Mouse (Mus musculus) cerebellum, adult 9-10 months (tissue): ENCODE data around the gene E130114P18Rik.

Source experiments
- DNase-seq: peaks from one replicate; pipeline ENCODE4 v3.0.0; 2022

Gene E130114P18Rik

GRCm38 (mm10) chr4:97640385-97640784 is 137.5 kb downstream of the E130114P18Rik start:
- no peak for DNase-seq

- no peak for DNase-seq
These were observed 141.3 kb downstream of the E130114P18Rik start for GRCm38 (mm10) chr4:97636569-97636968.

DNA sequence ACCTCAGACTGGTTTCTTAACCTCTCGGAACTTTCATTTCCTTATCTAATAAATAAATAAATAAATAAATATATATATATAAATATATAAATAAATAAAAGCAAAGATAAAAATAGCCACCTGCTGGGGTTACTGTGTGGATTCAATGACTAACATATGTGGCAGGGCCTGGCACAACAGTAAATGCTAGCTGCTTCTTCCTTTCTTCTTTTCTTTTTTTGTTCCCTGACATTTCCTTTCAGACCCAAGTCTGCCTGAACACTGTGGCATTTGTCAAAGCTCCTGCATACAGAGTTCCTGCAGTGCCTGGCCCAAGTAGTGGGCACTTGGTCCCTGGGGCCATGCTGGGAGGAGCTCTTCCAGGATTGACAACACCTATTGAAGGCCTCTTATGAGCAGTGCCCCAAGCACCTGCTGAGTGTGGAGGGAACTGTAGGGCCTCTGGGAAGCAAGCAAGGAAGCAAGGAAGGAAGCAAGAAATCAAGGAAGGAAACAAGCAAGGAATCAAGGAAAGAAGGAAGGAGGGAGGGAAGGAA is 142.1 kb downstream of the E130114P18Rik start:
- no peak for DNase-seq

GRCm38 (mm10) chr4:97635296-97635755 is 142.6 kb downstream of the E130114P18Rik start:
- DNase-seq = no peak

GRCm38 (mm10) chr4:97628881-97629605 is 148.8 kb downstream of the E130114P18Rik start:
- DNase-seq = no peak

DNA sequence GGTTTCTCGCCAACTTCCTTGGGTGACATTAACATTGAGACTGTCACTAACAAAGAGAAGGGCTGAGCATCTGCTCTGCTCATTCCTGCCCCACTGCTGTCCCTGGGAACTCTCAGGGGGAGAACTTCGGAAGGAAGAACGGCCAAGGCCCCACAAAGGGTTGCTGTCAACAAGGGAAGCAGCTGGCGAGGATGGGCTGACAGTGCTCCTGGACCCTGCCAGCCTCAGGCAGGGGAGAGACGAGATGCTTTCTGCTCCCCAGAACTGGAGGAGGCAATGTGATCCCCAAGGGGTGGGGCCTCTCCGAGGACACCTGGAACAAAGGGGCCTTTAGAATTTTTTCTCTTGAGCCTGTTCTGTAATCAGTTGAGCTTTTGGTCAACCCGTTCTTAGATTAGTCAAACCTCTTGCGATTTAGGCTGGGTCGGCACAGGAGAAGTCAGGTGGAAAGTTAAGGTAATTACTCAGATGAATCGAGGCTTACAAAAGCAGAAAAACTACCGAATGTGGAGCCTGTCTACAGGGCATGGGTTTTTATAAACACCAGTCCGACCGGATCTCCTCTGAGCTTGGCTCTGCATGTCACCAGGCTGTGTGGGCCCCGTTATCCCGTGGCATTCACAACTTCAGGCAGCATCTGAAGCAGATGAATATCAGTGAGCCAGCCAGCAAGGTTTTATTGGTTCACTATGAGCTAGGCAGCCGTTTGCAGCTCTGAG is 151.7 kb downstream of the E130114P18Rik start:
- DNase-seq = no peak

DNA sequence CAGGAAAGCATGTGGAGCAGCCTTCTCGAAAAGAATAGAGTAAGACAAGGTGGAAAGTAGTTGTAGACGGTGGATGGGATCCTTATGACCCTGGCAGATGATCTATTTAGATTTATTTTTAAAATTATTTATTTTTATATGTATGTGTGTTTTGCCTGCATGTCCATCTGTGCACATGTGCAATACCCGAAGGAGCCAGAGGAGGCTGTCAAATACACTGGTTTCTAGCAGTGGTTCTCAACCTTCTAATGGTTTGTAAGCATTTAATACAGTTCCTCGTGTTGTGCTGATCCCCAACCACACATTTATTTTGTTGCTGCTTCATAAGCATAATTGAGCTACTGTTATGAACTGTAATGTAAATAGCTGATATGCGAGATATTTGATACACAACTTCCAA is 154.7 kb downstream of the E130114P18Rik start:
- DNase-seq = no peak

DNA sequence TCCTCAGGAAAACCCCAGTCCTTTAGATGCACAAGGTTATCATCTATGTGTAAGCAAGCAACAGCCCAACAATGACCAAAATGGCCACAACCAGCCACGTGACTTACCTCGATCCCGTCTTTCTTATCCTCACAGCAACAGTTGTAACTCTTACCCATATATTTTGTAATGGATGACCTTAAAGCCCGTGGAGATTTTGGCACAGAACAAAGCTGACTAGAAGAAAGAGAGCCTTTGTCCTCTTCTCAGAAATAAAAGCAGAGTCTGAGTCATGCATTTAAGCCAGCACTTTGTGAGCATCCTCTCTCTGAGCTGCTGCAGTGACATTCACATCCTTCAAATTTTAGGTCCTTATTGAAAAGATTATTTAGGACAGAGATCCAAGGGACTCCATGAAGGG is 156.1 kb downstream of the E130114P18Rik start:
- no peak for DNase-seq

DNA sequence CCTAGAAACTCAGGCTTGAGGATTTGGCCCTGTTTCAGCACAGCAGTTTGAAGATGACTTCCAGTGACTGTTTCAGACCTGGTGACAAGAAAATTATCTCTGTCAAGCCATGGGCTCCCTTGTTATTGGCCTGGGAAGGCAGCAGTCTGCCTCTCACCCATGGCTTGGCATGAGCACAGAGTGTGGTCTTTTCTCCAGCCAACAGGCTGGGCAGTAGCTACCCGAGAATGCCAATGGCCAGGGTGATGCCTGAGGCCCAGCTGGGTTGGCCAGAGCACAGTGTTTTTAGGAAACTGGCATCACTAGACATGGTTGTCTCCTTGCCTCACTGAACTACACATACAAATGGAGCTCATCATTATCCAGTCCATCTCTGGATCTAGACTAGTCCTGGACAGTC is 157.5 kb downstream of the E130114P18Rik start:
- no peak for DNase-seq

DNA sequence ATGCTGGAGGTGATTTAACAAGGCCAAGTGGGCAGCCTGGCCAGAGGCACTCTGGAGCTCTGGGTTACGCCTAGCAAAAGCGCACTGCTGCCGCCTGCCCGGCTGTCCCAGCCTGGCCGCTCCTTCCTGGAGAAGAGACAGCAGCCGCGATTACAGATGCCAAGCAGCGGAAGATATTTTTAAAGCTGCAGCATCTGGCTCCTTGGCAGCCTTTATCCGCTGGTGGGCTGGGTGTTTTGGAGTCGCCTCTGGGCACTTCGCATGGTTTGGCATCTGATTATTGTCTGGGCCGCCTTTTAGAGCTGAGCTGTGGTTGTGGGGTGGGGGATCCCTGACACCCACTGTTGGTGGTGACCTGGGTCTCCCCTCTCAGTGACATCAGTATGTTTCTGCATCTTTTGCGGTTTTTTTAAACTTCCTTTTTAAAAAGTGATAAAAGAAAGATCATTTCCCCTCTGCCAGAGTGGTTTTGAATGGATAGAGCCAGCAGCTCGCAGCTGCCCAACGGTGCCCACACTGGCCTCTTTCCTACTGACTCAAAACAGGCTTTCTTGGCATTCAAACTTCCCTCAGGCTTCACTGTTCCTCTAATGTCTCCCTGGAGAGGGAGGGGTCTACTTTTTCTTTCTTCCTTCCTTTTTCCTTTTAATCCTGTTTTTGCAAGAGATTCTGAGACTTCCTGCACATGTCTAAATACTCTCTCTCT is 159.1 kb downstream of the E130114P18Rik start:
- no peak for DNase-seq

DNA sequence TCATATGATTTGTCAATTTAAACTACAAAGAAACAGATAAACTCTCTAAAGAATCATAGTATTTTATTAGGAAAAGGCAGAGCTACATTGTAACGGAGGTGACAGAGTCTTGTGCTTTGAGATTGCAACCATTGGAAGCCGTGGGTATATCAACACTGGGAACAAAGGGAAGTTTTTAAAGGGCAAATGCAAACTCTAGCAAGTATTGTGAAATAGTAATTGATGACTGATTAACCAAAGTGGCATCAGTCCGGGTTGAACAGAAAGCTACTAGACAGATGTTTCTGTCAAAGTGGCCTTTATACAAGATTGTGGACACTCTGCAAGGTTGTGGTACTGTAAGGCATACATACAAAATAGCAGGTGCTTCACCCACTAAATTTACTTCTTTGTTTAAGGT is 162.8 kb downstream of the E130114P18Rik start:
- no peak for DNase-seq

GRCm38 (mm10) chr4:97611251-97611847 is 166.5 kb downstream of the E130114P18Rik start:
- DNase-seq = peak; percentile 63

GRCm38 (mm10) chr4:97609831-97610727 is 167.8 kb downstream of the E130114P18Rik start:
- DNase-seq = peak; percentile 57

DNA sequence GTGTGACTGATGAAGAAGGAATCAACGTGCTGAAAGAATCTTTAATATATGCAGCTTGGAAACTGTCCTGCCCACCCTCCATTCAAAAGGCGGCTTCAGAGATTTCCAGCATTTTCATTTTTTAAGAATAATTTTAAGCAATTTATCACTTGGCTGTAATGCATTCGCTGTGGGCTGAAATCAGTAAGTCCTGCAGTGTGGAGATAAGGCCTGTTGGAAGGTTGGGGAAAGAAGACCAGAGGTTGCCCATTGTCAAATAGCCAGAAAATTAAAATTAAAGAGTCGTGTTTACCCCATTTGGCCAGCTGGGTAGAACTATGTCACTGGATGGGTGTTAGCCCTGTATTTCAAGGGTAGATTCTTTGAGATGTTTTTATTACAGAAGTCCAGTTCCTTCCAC is 168.5 kb downstream of the E130114P18Rik start:
- DNase-seq = no peak

- DNase-seq = no peak
These were observed 169.2 kb downstream of the E130114P18Rik start for GRCm38 (mm10) chr4:97608728-97609127.

GRCm38 (mm10) chr4:97608134-97608533 is 169.7 kb downstream of the E130114P18Rik start:
- no peak for DNase-seq

GRCm38 (mm10) chr4:97607169-97607568 is 170.7 kb downstream of the E130114P18Rik start:
- DNase-seq = no peak

- no peak for DNase-seq
These were observed 171.4 kb downstream of the E130114P18Rik start for GRCm38 (mm10) chr4:97606524-97606923.

- no peak for DNase-seq
These were observed 175.3 kb downstream of the E130114P18Rik start for GRCm38 (mm10) chr4:97602579-97602978.

DNA sequence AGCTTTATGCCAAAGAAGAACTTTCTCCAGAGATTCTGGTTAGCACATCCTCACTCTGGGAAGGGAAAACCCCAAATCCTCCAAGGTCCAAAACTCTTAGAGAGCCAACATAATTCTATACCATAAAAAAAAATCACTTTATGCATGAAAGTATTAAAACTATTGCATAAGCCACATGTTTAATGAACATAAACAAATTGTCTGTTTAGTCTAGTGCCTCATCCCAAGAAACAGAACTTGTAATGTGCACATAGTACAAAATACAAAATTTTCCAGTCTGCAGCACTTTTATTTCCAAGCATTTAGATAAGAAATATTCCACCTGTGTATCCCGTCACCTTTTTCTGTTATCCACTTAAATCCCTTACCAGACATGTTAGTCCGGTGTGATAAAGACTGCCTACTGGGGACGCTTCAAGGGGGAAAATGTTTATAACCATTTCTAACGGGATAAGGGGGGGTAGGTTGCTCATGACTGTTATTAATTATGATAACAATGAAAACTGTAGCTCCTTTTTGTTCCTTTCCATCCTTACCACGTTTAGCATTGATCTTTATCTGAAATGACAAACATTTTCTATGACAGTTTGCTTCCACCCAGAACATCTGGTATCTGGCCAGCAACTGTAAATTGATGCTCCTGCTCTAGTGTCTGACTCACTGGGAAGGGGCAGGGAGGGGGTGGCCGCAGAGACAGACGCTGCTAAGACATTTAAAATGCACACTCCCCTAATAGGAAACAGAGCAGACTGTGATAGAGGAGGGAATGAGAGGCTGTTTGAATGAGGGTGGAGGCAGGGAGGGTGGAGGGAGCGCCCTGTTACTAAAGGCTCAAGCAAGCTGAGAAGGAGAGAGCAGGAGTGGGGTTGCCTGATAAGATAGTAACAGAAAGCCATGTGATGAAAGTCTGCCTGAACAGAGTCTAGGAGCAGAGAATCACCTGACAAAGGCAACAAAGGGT is 176.7 kb downstream of the E130114P18Rik start:
- no peak for DNase-seq

DNA sequence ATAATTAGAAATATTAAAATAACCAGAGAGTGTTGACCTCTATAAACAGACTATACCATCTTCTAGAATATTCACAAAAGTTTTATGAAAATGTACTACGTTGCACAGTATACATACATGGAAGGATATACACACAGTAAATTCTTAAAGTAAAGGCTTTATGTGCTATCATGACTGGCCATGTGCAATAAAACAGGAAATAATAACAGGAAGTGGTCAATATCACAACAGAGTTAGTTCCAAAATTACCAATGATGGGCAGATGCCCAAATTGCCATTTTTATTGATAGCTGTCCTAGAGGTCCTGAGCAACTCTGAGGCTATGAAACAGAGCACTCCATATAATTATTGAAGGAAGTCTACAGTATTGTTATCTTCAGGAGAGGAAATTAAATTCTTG is 180.4 kb downstream of the E130114P18Rik start:
- DNase-seq = no peak
